Mouse (Mus musculus) R1 (cell line): ENCODE data around the gene Rnf182.

Experiments
- DNase-seq: peaks from one replicate; pipeline ENCODE4 v3.0.0-alpha.2; 2018; ENCODE audit warnings: low read depth, low spot score

The Rnf182 gene

GRCm38 (mm10) chr13:43698506-43698905 is 83.0 kb downstream of the Rnf182 start:
- no peak for DNase-seq

GRCm38 (mm10) chr13:43703471-43703870 is 88.0 kb downstream of the Rnf182 start:
- no peak for DNase-seq

GRCm38 (mm10) chr13:43704533-43705116 is 89.1 kb downstream of the Rnf182 start:
- no peak for DNase-seq

- no peak for DNase-seq
Measured at GRCm38 (mm10) chr13:43706387-43706786, 90.9 kb downstream of the Rnf182 start.

GRCm38 (mm10) chr13:43709529-43709928 is 94.0 kb downstream of the Rnf182 start:
- no peak for DNase-seq

- no peak for DNase-seq
Measured at GRCm38 (mm10) chr13:43711708-43712314, 96.3 kb downstream of the Rnf182 start.

GRCm38 (mm10) chr13:43714741-43715140 is 99.2 kb downstream of the Rnf182 start:
- no peak for DNase-seq

GRCm38 (mm10) chr13:43715466-43715865 is 100.0 kb downstream of the Rnf182 start:
- no peak for DNase-seq

GRCm38 (mm10) chr13:43716514-43717036 is 101.1 kb downstream of the Rnf182 start:
- peak; percentile 87 for DNase-seq

- DNase-seq = no peak
Measured at GRCm38 (mm10) chr13:43718173-43718572, 102.7 kb downstream of the Rnf182 start.

GRCm38 (mm10) chr13:43720496-43720895 is 105.0 kb downstream of the Rnf182 start:
- DNase-seq = no peak
